Mouse (Mus musculus) adrenal gland, adult (tissue): ENCODE data around the gene Srrm1.
A peak's percentile ranks its signal among the peaks of the same experiment; 100 is the strongest.
"Not testable (repeated sequence)": the region's sequence is repeated elsewhere in the genome, so short reads cannot be mapped to it uniquely, and the experiment has no call there.

Source experiments
- DNase-seq, 2 experiments: peaks; one replicate each; pipeline ENCODE4 v3.0.0; 2022 to 2023; ENCODE audit warnings: low spot score in 1 of 2; ENCODE audit not compliant: inconsistent age in 2 of 2

Srrm1 gene

GRCm38 (mm10) chr4:135306533-135306932 lies 46.6 kb downstream of the Srrm1 start:
- DNase-seq: peak; percentile 68 to 89

GRCm38 (mm10) chr4:135302261-135302660 lies 50.9 kb downstream of the Srrm1 start:
- no peak for DNase-seq

GRCm38 (mm10) chr4:135301166-135301565 lies 52.0 kb downstream of the Srrm1 start:
- DNase-seq: peak; percentile 55 to 85

GRCm38 (mm10) chr4:135300248-135301041 lies 52.7 kb downstream of the Srrm1 start:
- no peak for DNase-seq

GRCm38 (mm10) chr4:135298680-135299079 lies 54.4 kb downstream of the Srrm1 start:
- no peak for DNase-seq

- peak in 1 of 2 experiments; percentile 66 for DNase-seq
These were observed 55.1 kb downstream of the Srrm1 start for GRCm38 (mm10) chr4:135297931-135298546.

- DNase-seq: no peak
These were observed 56.0 kb downstream of the Srrm1 start for GRCm38 (mm10) chr4:135297146-135297545.

GRCm38 (mm10) chr4:135296565-135296964 lies 56.6 kb downstream of the Srrm1 start:
- DNase-seq: no peak

- no peak for DNase-seq
These were observed 59.3 kb downstream of the Srrm1 start for GRCm38 (mm10) chr4:135293813-135294212.

GRCm38 (mm10) chr4:135292477-135293089 lies 60.5 kb downstream of the Srrm1 start:
- DNase-seq: peak in 1 of 2 experiments; percentile 74

GRCm38 (mm10) chr4:135291841-135292240 lies 61.3 kb downstream of the Srrm1 start:
- DNase-seq: no peak

GRCm38 (mm10) chr4:135291199-135291598 lies 61.9 kb downstream of the Srrm1 start:
- no peak for DNase-seq

GRCm38 (mm10) chr4:135287975-135288374 lies 65.1 kb downstream of the Srrm1 start:
- no peak for DNase-seq

- peak in 1 of 2 experiments; percentile 53 for DNase-seq
These were observed 66.2 kb downstream of the Srrm1 start for GRCm38 (mm10) chr4:135286833-135287395.

GRCm38 (mm10) chr4:135286033-135286622 lies 67.0 kb downstream of the Srrm1 start:
- no peak for DNase-seq

GRCm38 (mm10) chr4:135285436-135285835 lies 67.7 kb downstream of the Srrm1 start:
- no peak for DNase-seq

GRCm38 (mm10) chr4:135283875-135284274 lies 69.2 kb downstream of the Srrm1 start:
- DNase-seq: no peak

- no peak for DNase-seq
These were observed 69.7 kb downstream of the Srrm1 start for GRCm38 (mm10) chr4:135283417-135283816.

GRCm38 (mm10) chr4:135282651-135283290 lies 70.3 kb downstream of the Srrm1 start:
- DNase-seq: peak in 1 of 2 experiments; percentile 65

GRCm38 (mm10) chr4:135280016-135280415 lies 73.1 kb downstream of the Srrm1 start:
- not testable (repeated sequence) for DNase-seq
